Mouse (Mus musculus) ES-E14 (cell line): ENCODE measurements at regions not wholly inside any gene's neighbourhood (a gene's known extent, or its start where the extent isn't known, plus 50 kb on each side); places are given as distances from the start of the nearest gene placed in this dataset.

Experiments used
- CHD2 ChIP-seq: IDR thresholded peaks from 2 replicates; pipeline ENCODE4 v1.6.1; 2014; ENCODE audit warnings: mild to moderate bottlenecking, low read depth, low read length, inconsistent platforms
- ZNF384 ChIP-seq: IDR thresholded peaks from 2 replicates; pipeline ENCODE4 v1.6.1; 2012; ENCODE audit warnings: low read depth, low read length, inconsistent platforms

GRCm38 (mm10) chr14:16136187-16136586, 112.9 kb upstream of the Ngly1 start:
- TF ChIP-seq ZNF384 (no peak), CHD2 (no peak)
